Mouse (Mus musculus) adrenal gland, adult 8-10 months (tissue): ENCODE data around the gene Pam16. TPM values are rescaled to one million over a fixed set of nuclear protein-coding genes. Genes with fewer than 3 reads are reported as not detected.
"Not testable (repeated sequence)": the region's sequence is repeated elsewhere in the genome, so short reads cannot be mapped to it uniquely, and the experiment has no call there.

Experiments
- DNase-seq: peaks from one replicate; pipeline ENCODE4 v3.0.0; 2022
- total RNA-seq, 4 experiments: library from RNA; stranded (reverse); gene quantifications; 2 replicates each; pipeline ENCODE4 v1.2.4; 2022

The Pam16 gene
- total RNA-seq, 4 experiments from 2014 or later: 81.7 to 124 (median 102) TPM

- DNase-seq: no peak
Measured at GRCm38 (mm10) chr16:4592909-4593875, 31.6 kb downstream of the Pam16 start.

GRCm38 (mm10) chr16:4590236-4590635 is 34.6 kb downstream of the Pam16 start:
- no peak for DNase-seq

GRCm38 (mm10) chr16:4587516-4588210 is 37.1 kb downstream of the Pam16 start:
- no peak for DNase-seq

GRCm38 (mm10) chr16:4586531-4587123 is 38.2 kb downstream of the Pam16 start:
- peak; percentile 98 for DNase-seq

- no peak for DNase-seq
Measured at GRCm38 (mm10) chr16:4585642-4586530, 38.9 kb downstream of the Pam16 start.

GRCm38 (mm10) chr16:4584438-4584837 is 40.4 kb downstream of the Pam16 start:
- DNase-seq: no peak

GRCm38 (mm10) chr16:4583807-4584206 is 41.0 kb downstream of the Pam16 start:
- no peak for DNase-seq

GRCm38 (mm10) chr16:4581179-4581578 is 43.6 kb downstream of the Pam16 start:
- not testable (repeated sequence) for DNase-seq

- no peak for DNase-seq
Measured at GRCm38 (mm10) chr16:4578630-4579029, 46.2 kb downstream of the Pam16 start.

GRCm38 (mm10) chr16:4576873-4577272 is 47.9 kb downstream of the Pam16 start:
- no peak for DNase-seq

GRCm38 (mm10) chr16:4576038-4576437 is 48.8 kb downstream of the Pam16 start:
- DNase-seq: no peak

GRCm38 (mm10) chr16:4570737-4571136 is 54.1 kb downstream of the Pam16 start:
- no peak for DNase-seq

GRCm38 (mm10) chr16:4567912-4568311 is 56.9 kb downstream of the Pam16 start:
- peak; percentile 70 for DNase-seq

Other genes with a start within 250 kb of the Pam16 start
- 10 to 100 TPM; 62.8 to 84.2 (median 72.6) TPM for gene Adcy9, start 204.5 kb downstream of the Pam16 start, total RNA-seq
- 10 to 100 TPM in 1 of 4 experiments, 1 to 10 TPM in 3; 5.5 to 10.2 (median 5.9) TPM for gene Srl, start 83.2 kb downstream of the Pam16 start, total RNA-seq
- 10 to 100 TPM in 1 of 4 experiments, 1 to 10 TPM in 3; 6.1 to 10.8 (median 7.6) TPM for gene Tfap4, start 65.1 kb downstream of the Pam16 start, total RNA-seq
- gene Glis2, start 30.3 kb downstream of the Pam16 start, total RNA-seq: 10 to 100 TPM; 14.6 to 28.9 (median 23.8) TPM
- gene Vasn, start 15.0 kb upstream of the Pam16 start, total RNA-seq: 10 to 100 TPM; 10.1 to 16.9 (median 11.1) TPM
- gene Dnaja3, start 15.0 kb upstream of the Pam16 start, total RNA-seq: 100 to 1,000 TPM; 107 to 132 (median 117) TPM
- 10 to 100 TPM; 23.1 to 41.9 (median 36.7) TPM for gene Coro7, start 54.8 kb upstream of the Pam16 start, total RNA-seq
- gene Nmral1, start 94.4 kb upstream of the Pam16 start, total RNA-seq: 1 to 10 TPM; 2.3 to 9.0 (median 4.8) TPM
- gene Hmox2, start 101.4 kb upstream of the Pam16 start, total RNA-seq: 100 to 1,000 TPM in 1 of 4 experiments, 10 to 100 TPM in 3; 89.6 to 120 (median 94.1) TPM
- 100 to 1,000 TPM; 120 to 148 (median 143) TPM for gene Cdip1, start 165.3 kb upstream of the Pam16 start, total RNA-seq
- under 1 TPM in 1 of 4 experiments, not detected in 3; 0.14 TPM for gene 4930562C15Rik, start 210.4 kb upstream of the Pam16 start, total RNA-seq